Mouse (Mus musculus): Measurements from ENCODE around the gene Ctns. TPM values are rescaled to one million over a fixed set of nuclear protein-coding genes. Genes with fewer than 3 reads are reported as not detected.

Gene Ctns
- 21.4 TPM for total RNA-seq (2023)

GRCm38 (mm10) chr11:73198603-73199229 is at the start of gene Ctns:
Gene Ctns, minus strand, starts transcription at chr11:73199042.

DNA sequence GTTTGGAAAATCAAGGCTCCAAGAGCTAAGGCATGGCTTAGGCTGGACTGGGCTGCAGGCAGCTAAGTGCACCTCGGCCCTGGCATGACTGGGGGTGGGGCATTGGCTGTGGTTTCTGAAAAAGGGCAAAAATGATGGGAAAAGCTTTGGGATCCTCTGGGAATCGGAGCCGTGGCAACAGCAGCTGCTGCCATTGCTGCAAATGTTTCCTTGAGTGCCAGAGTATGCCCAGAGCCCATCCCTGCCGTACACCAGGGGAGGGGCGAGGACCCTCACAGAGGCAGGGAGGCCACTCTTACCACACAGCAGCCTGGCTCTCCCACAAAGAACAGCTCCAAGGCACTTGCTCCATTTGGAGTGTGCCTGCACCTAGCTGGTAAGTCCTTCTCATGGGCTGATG is 35.1 kb upstream of the Ctns start, which contains the start of gene Trpv1:
TSS of gene Trpv1 (plus strand) at position 301 of the 400 bp plus-strand sequence.

DNA sequence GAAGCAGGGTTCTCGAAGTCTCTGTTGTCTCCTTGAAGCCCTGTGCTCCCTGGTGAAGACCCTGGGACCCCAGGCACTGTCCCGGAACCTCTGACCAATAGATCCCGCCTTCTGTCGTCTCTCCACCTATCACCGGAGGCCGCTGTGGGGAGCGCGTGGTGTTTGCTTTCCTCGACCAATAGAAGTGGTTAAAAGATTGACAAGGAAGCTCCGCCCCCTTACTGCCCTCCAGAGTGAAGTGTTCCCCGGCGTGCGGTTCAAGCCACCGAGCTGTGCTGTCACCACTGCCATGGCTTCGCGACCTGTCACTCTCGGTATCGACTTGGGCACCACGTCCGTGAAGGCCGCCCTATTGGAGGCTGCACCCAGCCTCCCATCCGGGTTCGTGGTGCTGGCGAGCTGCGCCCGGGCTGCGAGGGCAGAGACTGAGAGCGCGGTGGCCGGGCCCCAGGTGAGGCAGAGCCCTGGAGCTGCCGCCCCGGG is 429 bp upstream of the Ctns start, which contains the start of gene Shpk:
TSS of gene Shpk (plus strand) at position 231 of the 483 bp plus-strand sequence.

GRCm38 (mm10) chr11:73176608-73177508 is 22.0 kb downstream of the Ctns start, which contains the start of the genes Emc6 and Tax1bp3:
Gene Emc6, minus strand, starts transcription at chr11:73177037.
Gene Tax1bp3, plus strand, starts transcription at chr11:73177083.

GRCm38 (mm10) chr11:73159957-73160810 is 38.7 kb downstream of the Ctns start, which contains the start of gene P2rx5:
Gene P2rx5, plus strand, starts transcription at chr11:73160421.

GRCm38 (mm10) chr11:73137591-73138501 is 61.0 kb downstream of the Ctns start, which contains the start of gene Haspin:
Gene Haspin, minus strand, starts transcription at chr11:73138294.

Other genes starting within 250 kb of the Ctns start
- 241 TPM for gene Atp2a3, start 237.9 kb downstream of the Ctns start, total RNA-seq (2023)
- 1.3 TPM for gene P2rx1, start 199.9 kb downstream of the Ctns start, total RNA-seq (2023)
- gene Camkk1, start 180.0 kb downstream of the Ctns start, total RNA-seq (2023): 5.8 TPM
- gene Ncbp3, start 151.3 kb downstream of the Ctns start, total RNA-seq (2023): 16.4 TPM
- 83.8 TPM for gene Itgae, start 108.5 kb downstream of the Ctns start, total RNA-seq (2023)
- gene Haspin, start 60.7 kb downstream of the Ctns start, total RNA-seq (2023): 1.1 TPM
- gene P2rx5, start 38.6 kb downstream of the Ctns start, total RNA-seq (2023): 0.34 TPM
- gene Emc6, start 22.0 kb downstream of the Ctns start, total RNA-seq (2023): 46.6 TPM
- 14.5 TPM for gene Tax1bp3, start 22.0 kb downstream of the Ctns start, total RNA-seq (2023)
- gene Shpk, start 418 bp upstream of the Ctns start, total RNA-seq (2023): 5.4 TPM
- not detected for gene Trpv1, start 35.2 kb upstream of the Ctns start, total RNA-seq (2023)
- not detected for gene Trpv3, start 68.3 kb upstream of the Ctns start, total RNA-seq (2023)
- 0.15 TPM for gene Aspa, start 130.6 kb upstream of the Ctns start, total RNA-seq (2023)
- gene Gm49340, start 130.7 kb upstream of the Ctns start, total RNA-seq (2023): not detected
- gene Spata22, start 130.7 kb upstream of the Ctns start, total RNA-seq (2023): not detected
- gene Olfr20, start 151.7 kb upstream of the Ctns start, total RNA-seq (2023): not detected
- gene Olfr376, start 172.2 kb upstream of the Ctns start, total RNA-seq (2023): not detected
- not detected for gene Olfr1, start 200.6 kb upstream of the Ctns start, total RNA-seq (2023)
- gene Olfr378, start 229.4 kb upstream of the Ctns start, total RNA-seq (2023): not detected

All from CD8-positive naive resting alpha-beta T cell, adult 57 days (primary cell).